Mouse (Mus musculus) lung, postnatal 0 days (tissue): ENCODE measurements around the gene Calm2.

ENCODE experiments used
- CTCF ChIP-seq: IDR thresholded peaks from 2 replicates; pipeline ENCODE4 v1.5.1; 2016; ENCODE audit warnings: antibody characterized with exemption, mild to moderate bottlenecking
- EP300 ChIP-seq: IDR thresholded peaks from 2 replicates; pipeline ENCODE4 v1.6.1; 2016; ENCODE audit warnings: antibody characterized with exemption, mild to moderate bottlenecking, control low read depth

DNA sequence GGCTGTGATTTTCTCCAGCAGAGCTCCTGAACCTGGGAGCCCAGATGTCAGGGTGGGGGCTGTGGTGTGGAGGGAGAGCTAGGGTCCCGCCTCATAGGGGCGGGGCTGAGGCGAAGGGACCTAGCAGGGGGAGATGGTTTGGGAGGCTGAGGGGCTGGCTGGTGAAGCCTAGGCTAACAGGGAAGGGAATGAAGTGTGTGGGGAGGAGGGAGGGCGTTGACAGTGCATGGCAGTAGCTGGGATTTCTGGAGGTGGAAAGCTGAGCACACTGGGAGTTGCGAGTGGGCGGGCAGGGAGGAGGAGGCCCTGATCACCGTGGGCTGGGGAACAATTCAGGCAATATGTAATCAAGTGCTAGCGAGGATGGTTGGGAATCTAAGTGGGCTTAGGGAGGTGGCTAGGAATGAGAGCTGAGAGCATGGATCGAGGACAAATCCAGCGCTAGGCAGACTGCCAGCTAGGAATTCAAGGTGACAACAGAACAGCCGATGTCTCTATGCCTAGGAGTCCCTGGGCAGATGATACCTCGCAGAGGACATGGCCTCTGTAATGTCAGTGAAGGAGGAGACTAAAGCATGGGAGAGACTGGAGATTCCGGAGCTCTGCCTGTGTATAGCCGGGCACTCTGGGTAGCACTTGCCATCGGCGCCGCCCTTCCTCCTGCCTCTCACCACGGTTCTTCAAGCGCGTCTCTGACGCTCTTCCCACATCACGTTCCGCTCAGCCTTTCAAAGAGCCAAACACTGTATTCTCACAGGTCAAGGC lies 27.2 kb upstream of the Calm2 start:
- TF ChIP-seq CTCF (no peak), EP300 (peak; percentile 11; the same call in 1 of the 2 replicates)
